Mouse (Mus musculus): ENCODE results near the gene Cog5. TPM values are rescaled to one million over a fixed set of nuclear protein-coding genes. Genes with fewer than 3 reads are reported as not detected.

Cog5 gene
- polyA plus RNA-seq, 1 experiment from 2014 or later, result 38.1 TPM

DNA sequence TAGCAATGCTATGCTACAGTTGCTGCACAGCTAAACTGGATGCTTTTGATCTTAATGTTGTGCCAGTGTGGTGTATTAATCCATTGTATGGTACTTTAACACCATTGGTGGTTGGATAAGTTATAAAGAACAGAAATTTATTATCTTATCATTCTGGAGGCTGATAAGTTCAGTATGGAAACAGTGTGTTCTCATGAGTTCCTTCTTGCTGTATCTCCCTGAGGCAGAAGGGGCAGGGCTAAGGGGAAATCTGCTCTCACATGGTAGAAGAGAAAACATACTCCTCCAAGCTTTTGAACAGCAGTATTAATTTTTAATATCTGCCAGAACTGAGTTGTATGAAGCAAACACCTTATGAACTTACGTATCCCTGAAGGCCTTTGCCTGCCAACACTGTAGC is 38.6 kb downstream of the Cog5 start:
- H3K27me3 ChIP-seq (ENCODE audit: control insufficient read depth, insufficient read depth, low read length), result no peaks in the 10 kb centered on the region
- DNase-seq (ENCODE audit: low spot score) (no peak), ATAC-seq (ENCODE audit: insufficient number of reproducible peaks, low FRiP score, low TSS enrichment, low read depth) (no peak)
- H3K9ac ChIP-seq (ENCODE audit: low read length), result no peak overlapping the region
- no peak overlapping the region for H3K4me3 ChIP-seq (ENCODE audit: low read depth, low read length)
- no peaks in the 10 kb centered on the region for H3K9me3 ChIP-seq (ENCODE audit: control insufficient read depth, low read length)
- 92% methylated on average over 1 of the region's 1 CpGs for WGBS
- no peak overlapping the region for H3K4me2 ChIP-seq (ENCODE audit: low read depth, severe bottlenecking)
- no peaks in the 10 kb centered on the region for H3K36me3 ChIP-seq (ENCODE audit: control insufficient read depth, insufficient read depth, low read length)
- H3K4me1 ChIP-seq (ENCODE audit: control insufficient read depth, insufficient read depth, low read length), result no peaks in the 10 kb centered on the region
- H3K27ac ChIP-seq (replicated peaks; ENCODE audit: low read depth, low read length), result no peak overlapping the region

DNA sequence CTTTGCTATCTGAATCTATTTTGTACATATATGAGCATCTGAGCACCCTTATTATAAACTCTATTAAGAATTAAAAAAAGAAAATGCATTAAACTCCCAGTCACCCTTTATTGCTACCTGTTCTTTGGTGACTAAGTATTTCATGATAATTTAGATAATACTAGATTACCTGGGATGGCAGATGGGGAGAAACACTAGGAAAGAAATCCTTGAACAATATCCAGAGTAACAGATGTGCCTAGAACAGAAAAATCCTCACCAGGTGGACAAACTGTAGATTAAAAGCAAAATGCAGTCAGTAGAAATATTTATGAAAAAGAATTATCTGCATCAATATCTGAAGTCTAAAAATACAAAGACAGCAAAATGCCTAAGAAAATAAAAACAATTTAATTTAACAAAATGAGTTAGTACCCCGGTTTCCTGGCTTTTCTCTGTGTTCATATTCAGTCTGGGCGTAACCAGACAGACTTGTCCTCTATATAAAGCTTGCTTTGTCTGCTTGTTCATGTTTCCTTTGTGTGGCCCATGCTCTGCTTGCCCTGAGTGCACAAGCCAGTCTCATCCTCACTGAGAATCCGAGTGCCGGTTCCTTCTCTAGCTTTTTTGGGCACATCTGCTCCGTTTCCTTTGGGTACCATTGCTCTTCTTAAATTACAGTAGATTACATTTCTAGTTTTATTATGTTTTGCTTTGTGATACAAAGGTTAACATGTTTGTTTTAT is 46.1 kb downstream of the Cog5 start:
- Histone ChIP-seq H3K27me3 (ENCODE audit: control insufficient read depth, insufficient read depth, low read length) (no peaks in the 10 kb centered on the region), H3K4me3 (ENCODE audit: low read depth, low read length) (no peak overlapping the region), H3K9me3 (ENCODE audit: control insufficient read depth, low read length) (no peaks in the 10 kb centered on the region), H3K4me2 (ENCODE audit: low read depth, severe bottlenecking) (no peak overlapping the region), H3K36me3 (ENCODE audit: control insufficient read depth, insufficient read depth, low read length) (no peaks in the 10 kb centered on the region), H3K4me1 (ENCODE audit: control insufficient read depth, insufficient read depth, low read length) (no peaks in the 10 kb centered on the region), H3K9ac (ENCODE audit: low read length) (no peak overlapping the region), H3K27ac (replicated peaks; ENCODE audit: low read depth, low read length) (no peak overlapping the region)
- ATAC-seq (ENCODE audit: insufficient number of reproducible peaks, low FRiP score, low TSS enrichment, low read depth), result no peak
- WGBS, result 84% methylated on average over 5 of the region's 5 CpGs
- DNase-seq (ENCODE audit: low spot score), result no peak

DNA sequence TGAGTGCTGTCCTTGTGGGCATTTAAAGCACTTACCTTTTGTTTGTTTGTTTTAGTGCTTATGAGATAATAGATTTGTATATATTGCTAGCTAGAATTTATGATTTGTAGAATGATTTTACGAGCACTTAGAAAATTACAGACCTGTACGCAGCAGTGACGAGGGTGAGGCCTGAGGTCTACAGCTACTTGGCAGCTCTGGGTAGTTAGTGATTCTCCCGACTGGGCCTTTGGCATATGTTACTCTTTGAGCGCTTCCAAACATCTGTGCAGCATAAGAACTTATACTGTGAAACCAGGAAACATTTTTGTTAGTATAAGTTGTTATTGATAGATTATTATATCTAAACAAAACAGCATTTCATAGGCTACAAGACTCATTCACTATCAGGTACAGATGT is 46.7 kb downstream of the Cog5 start:
- 75% methylated on average over 5 of the region's 5 CpGs for WGBS
- Histone ChIP-seq H3K4me2 (ENCODE audit: low read depth, severe bottlenecking) (no peak overlapping the region), H3K27ac (replicated peaks; ENCODE audit: low read depth, low read length) (no peak overlapping the region), H3K9ac (ENCODE audit: low read length) (no peak overlapping the region), H3K4me1 (ENCODE audit: control insufficient read depth, insufficient read depth, low read length) (no peaks in the 10 kb centered on the region), H3K4me3 (ENCODE audit: low read depth, low read length) (no peak overlapping the region), H3K9me3 (ENCODE audit: control insufficient read depth, low read length) (no peaks in the 10 kb centered on the region), H3K27me3 (ENCODE audit: control insufficient read depth, insufficient read depth, low read length) (no peaks in the 10 kb centered on the region), H3K36me3 (ENCODE audit: control insufficient read depth, insufficient read depth, low read length) (no peaks in the 10 kb centered on the region)
- ATAC-seq (ENCODE audit: insufficient number of reproducible peaks, low FRiP score, low TSS enrichment, low read depth) (no peak), DNase-seq (ENCODE audit: low spot score) (no peak)

DNA sequence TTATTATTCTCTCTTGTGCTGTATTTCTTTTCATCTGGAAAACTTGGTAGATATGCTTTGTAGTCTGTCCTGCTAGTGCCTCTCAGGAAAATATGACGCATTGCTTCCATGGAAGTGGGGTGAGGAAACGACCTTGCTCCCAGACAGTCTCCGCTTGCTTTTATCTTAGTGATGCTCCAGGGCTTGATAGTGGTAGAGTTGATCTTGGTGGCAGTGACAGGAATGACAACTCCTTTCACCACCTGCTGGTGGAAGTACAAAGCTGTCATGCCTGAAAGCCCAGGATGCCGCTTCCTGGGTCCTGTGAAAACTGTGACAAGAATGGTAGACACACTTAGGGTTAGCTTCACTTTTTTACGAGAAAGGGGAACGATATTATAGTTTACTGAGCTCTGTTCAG is 49.2 kb downstream of the Cog5 start:
- ATAC-seq (ENCODE audit: insufficient number of reproducible peaks, low FRiP score, low TSS enrichment, low read depth) (no peak), DNase-seq (ENCODE audit: low spot score) (no peak)
- Histone ChIP-seq H3K9me3 (ENCODE audit: control insufficient read depth, low read length) (no peaks in the 10 kb centered on the region), H3K27me3 (ENCODE audit: control insufficient read depth, insufficient read depth, low read length) (no peaks in the 10 kb centered on the region), H3K4me3 (ENCODE audit: low read depth, low read length) (no peak overlapping the region), H3K4me2 (ENCODE audit: low read depth, severe bottlenecking) (no peak overlapping the region), H3K4me1 (ENCODE audit: control insufficient read depth, insufficient read depth, low read length) (no peaks in the 10 kb centered on the region), H3K36me3 (ENCODE audit: control insufficient read depth, insufficient read depth, low read length) (no peaks in the 10 kb centered on the region), H3K27ac (replicated peaks; ENCODE audit: low read depth, low read length) (no peak overlapping the region), H3K9ac (ENCODE audit: low read length) (no peak overlapping the region)
- WGBS, result 85% methylated on average over 6 of the region's 6 CpGs

DNA sequence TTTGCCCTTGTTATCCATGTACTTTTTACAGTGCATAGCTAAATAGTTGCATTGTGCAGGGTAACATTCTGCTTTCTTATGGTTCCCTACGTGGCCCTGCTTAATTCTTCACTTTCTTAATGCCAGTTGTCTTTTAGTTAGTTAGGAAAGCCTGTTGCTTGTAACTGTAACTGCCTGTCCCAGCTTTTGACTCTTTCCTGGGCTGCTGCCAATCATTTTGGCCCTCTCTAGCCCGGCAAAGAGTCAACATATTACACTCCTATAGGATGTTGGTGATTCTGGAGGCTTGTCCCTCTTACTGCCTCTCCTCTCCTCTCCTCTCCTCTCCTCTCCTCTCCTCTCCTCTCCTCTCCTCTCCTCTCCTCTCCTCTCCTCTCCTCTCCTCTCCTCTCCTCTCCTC is 51.5 kb downstream of the Cog5 start:
- no peaks in the 10 kb centered on the region for H3K36me3 ChIP-seq (ENCODE audit: control insufficient read depth, insufficient read depth, low read length)
- WGBS, result 70% methylated on average over 2 of the region's 2 CpGs
- no peaks in the 10 kb centered on the region for H3K4me1 ChIP-seq (ENCODE audit: control insufficient read depth, insufficient read depth, low read length)
- H3K9me3 ChIP-seq (ENCODE audit: control insufficient read depth, low read length), result no peaks in the 10 kb centered on the region
- no peak overlapping the region for H3K9ac ChIP-seq (ENCODE audit: low read length)
- H3K27ac ChIP-seq (replicated peaks; ENCODE audit: low read depth, low read length), result no peak overlapping the region
- H3K4me2 ChIP-seq (ENCODE audit: low read depth, severe bottlenecking), result no peak overlapping the region
- no peaks in the 10 kb centered on the region for H3K27me3 ChIP-seq (ENCODE audit: control insufficient read depth, insufficient read depth, low read length)
- no peak for DNase-seq (ENCODE audit: low spot score)
- ATAC-seq (ENCODE audit: insufficient number of reproducible peaks, low FRiP score, low TSS enrichment, low read depth), result no peak
- H3K4me3 ChIP-seq (ENCODE audit: low read depth, low read length), result no peak overlapping the region

DNA sequence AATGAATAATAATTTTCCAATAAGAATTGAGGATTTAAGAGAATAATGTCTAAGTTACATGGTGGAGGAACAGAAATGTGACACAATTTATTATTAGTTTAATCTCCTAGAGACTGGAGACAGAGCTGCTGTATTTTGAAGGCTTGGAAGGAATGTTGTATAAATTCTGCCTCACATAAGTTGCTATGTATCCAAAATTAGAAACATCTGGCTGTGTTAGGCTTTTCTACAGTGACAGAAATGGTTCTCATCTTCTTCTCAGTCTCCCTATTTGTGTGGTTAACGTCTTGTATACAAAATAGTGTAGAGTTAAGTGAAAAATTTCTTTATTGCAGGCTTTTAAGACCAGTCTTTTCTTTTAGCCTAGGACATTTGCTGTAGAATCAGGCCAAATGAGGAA is 52.9 kb downstream of the Cog5 start:
- WGBS, result 68% methylated on average over 1 of the region's 1 CpGs
- H3K27ac ChIP-seq (replicated peaks; ENCODE audit: low read depth, low read length), result no peak overlapping the region
- no peaks in the 10 kb centered on the region for H3K27me3 ChIP-seq (ENCODE audit: control insufficient read depth, insufficient read depth, low read length)
- H3K36me3 ChIP-seq (ENCODE audit: control insufficient read depth, insufficient read depth, low read length), result no peaks in the 10 kb centered on the region
- ATAC-seq (ENCODE audit: insufficient number of reproducible peaks, low FRiP score, low TSS enrichment, low read depth) (no peak), DNase-seq (ENCODE audit: low spot score) (no peak)
- H3K4me3 ChIP-seq (ENCODE audit: low read depth, low read length), result no peak overlapping the region
- no peaks in the 10 kb centered on the region for H3K9me3 ChIP-seq (ENCODE audit: control insufficient read depth, low read length)
- no peak overlapping the region for H3K4me2 ChIP-seq (ENCODE audit: low read depth, severe bottlenecking)
- H3K4me1 ChIP-seq (ENCODE audit: control insufficient read depth, insufficient read depth, low read length), result no peaks in the 10 kb centered on the region
- H3K9ac ChIP-seq (ENCODE audit: low read length), result no peak overlapping the region

DNA sequence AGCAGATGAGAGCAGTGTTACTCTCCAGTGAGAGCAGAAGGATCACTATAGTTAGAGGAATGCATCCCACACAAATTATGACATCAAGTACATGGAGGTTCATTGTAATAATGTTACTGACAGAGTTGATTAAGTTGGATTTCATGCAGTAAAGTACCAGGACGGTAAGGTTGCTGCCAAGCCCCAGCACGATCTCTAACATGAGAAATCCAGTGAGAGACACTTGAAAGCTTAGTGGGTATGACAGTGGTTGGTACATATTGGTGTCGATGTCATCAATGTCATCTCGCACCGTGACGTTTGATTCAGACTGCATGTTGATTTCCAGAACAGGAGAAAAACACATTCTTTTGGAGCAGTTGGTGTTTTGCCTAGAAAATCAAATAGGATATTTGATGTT is 55.0 kb downstream of the Cog5 start:
- ATAC-seq (ENCODE audit: insufficient number of reproducible peaks, low FRiP score, low TSS enrichment, low read depth) (no peak), DNase-seq (ENCODE audit: low spot score) (no peak)
- Histone ChIP-seq H3K27me3 (ENCODE audit: control insufficient read depth, insufficient read depth, low read length) (no peaks in the 10 kb centered on the region), H3K4me1 (ENCODE audit: control insufficient read depth, insufficient read depth, low read length) (0 out of 2 replicates have a peak, but pooled peaks cover 3% of the 10 kb centered on the region), H3K4me2 (ENCODE audit: low read depth, severe bottlenecking) (no peak overlapping the region), H3K27ac (replicated peaks; ENCODE audit: low read depth, low read length) (no peak overlapping the region), H3K9ac (ENCODE audit: low read length) (no peak overlapping the region), H3K9me3 (ENCODE audit: control insufficient read depth, low read length) (no peaks in the 10 kb centered on the region), H3K36me3 (ENCODE audit: control insufficient read depth, insufficient read depth, low read length) (no peaks in the 10 kb centered on the region), H3K4me3 (ENCODE audit: low read depth, low read length) (no peak overlapping the region)
- WGBS, result 89% methylated on average over 6 of the region's 6 CpGs

DNA sequence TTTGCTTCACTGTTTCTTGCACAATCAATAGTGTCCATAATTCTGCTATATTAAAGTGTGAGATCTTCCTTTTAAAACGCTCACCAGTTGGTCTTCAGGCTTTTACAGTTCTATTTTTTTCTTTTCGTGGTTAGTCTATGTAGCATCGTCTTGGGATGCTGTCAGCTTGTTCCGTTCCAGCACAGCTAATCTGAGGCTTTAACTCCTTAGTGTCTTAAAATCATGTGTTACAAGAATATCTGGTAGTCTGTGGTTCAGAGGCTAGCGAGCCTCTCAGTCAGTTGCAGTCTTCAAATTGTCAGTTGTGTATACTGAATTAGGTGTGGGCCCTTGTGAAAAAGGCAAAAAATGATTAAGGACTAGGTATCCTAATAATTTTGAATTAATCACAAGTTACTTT is 57.6 kb downstream of the Cog5 start:
- Histone ChIP-seq H3K9ac (ENCODE audit: low read length) (no peak overlapping the region), H3K9me3 (ENCODE audit: control insufficient read depth, low read length) (no peaks in the 10 kb centered on the region)
- no peak for DNase-seq (ENCODE audit: low spot score)

DNA sequence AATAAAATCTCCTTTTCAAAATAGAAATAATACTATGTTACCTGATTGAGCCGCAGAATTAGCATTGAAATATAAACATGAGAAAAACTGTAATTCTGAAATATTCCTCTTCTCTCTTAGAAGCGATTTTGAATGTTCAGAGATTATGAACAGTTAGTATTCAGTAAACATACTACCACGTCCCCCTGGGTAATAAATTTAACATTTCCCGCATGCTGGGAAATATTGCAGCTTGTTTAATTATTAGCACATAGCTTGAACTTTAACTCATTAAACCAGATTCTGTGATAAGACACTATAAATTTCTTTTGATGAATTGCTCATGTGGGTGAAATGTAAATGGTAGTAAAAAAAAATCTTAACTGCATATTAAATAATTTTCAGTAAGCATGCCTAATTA is 58.1 kb downstream of the Cog5 start:
- Histone ChIP-seq H3K27ac (replicated peaks; ENCODE audit: low read depth, low read length) (no peak overlapping the region), H3K27me3 (ENCODE audit: control insufficient read depth, insufficient read depth, low read length) (no peaks in the 10 kb centered on the region), H3K4me2 (ENCODE audit: low read depth, severe bottlenecking) (no peak overlapping the region), H3K9me3 (ENCODE audit: control insufficient read depth, low read length) (no peaks in the 10 kb centered on the region), H3K36me3 (ENCODE audit: control insufficient read depth, insufficient read depth, low read length) (no peaks in the 10 kb centered on the region), H3K4me1 (ENCODE audit: control insufficient read depth, insufficient read depth, low read length) (0 out of 2 replicates have a peak, but pooled peaks cover 3% of the 10 kb centered on the region), H3K9ac (ENCODE audit: low read length) (no peak overlapping the region), H3K4me3 (ENCODE audit: low read depth, low read length) (no peak overlapping the region)
- 74% methylated on average over 4 of the region's 4 CpGs for WGBS
- DNase-seq (ENCODE audit: low spot score) (no peak), ATAC-seq (ENCODE audit: insufficient number of reproducible peaks, low FRiP score, low TSS enrichment, low read depth) (no peak)

More for the DNA sequence above, 57.6 kb downstream of the Cog5 start:
- H3K4me3 ChIP-seq (ENCODE audit: low read depth, low read length), result no peak overlapping the region
- no peak overlapping the region for H3K4me2 ChIP-seq (ENCODE audit: low read depth, severe bottlenecking)
- ATAC-seq (ENCODE audit: insufficient number of reproducible peaks, low FRiP score, low TSS enrichment, low read depth), result no peak
- 0 out of 2 replicates have a peak, but pooled peaks cover 3% of the 10 kb centered on the region for H3K4me1 ChIP-seq (ENCODE audit: control insufficient read depth, insufficient read depth, low read length)
- no peaks in the 10 kb centered on the region for H3K27me3 ChIP-seq (ENCODE audit: control insufficient read depth, insufficient read depth, low read length)
- no peak overlapping the region for H3K27ac ChIP-seq (replicated peaks; ENCODE audit: low read depth, low read length)
- WGBS, result 65% methylated on average over 5 of the region's 5 CpGs
- H3K36me3 ChIP-seq (ENCODE audit: control insufficient read depth, insufficient read depth, low read length), result no peaks in the 10 kb centered on the region

Measured in limb, embryonic 11.5 days (tissue).